Mouse (Mus musculus) hindbrain, embryonic 10.5 days (tissue): ENCODE results near the gene Lad1. TPM values are rescaled to one million over a fixed set of nuclear protein-coding genes. Genes with fewer than 3 reads are reported as not detected.

Experiments used
- DNase-seq: peaks from one replicate; pipeline ENCODE4 v3.0.0-alpha.2; 2017; ENCODE audit warnings: low spot score
- H3K27ac ChIP-seq: fragments of 300-500 bp; sonication (generic); 2 replicates; pipeline ENCODE4 v1.5.1; 2016; ENCODE audit warnings: mild to moderate bottlenecking, moderate library complexity
- H3K27me3 ChIP-seq: fragments of 300-500 bp; sonication (generic); 2 replicates; pipeline ENCODE4 v1.6.1; 2016; ENCODE audit warnings: mild to moderate bottlenecking; ENCODE audit not compliant: poor library complexity, insufficient read depth, severe bottlenecking
- H3K36me3 ChIP-seq: fragments of 300-500 bp; sonication (generic); 2 replicates; pipeline ENCODE4 v1.6.1; 2016; ENCODE audit warnings: mild to moderate bottlenecking, moderate library complexity
- H3K4me1 ChIP-seq: fragments of 300-500 bp; sonication (generic); replicated peaks from 2 replicates; pipeline ENCODE4 v1.6.1; 2016; ENCODE audit warnings: mild to moderate bottlenecking
- H3K4me3 ChIP-seq: fragments of 300-500 bp; sonication (generic); 2 replicates; pipeline ENCODE4 v1.5.1; 2016; ENCODE audit warnings: mild to moderate bottlenecking, moderate library complexity
- H3K9me3 ChIP-seq: fragments of 300-500 bp; sonication (generic); 2 replicates; pipeline ENCODE4 v1.6.1; 2016; ENCODE audit warnings: mild to moderate bottlenecking, moderate library complexity
- WGBS: fragments of 180-500 bp; shearing (Covaris S2); methylation state at CpG from one replicate; pipeline ENCODE4 v1.1.7; 2016; 5-methylcytosine and 5-hydroxymethylcytosine counted together
- polyA plus RNA-seq: library from polyadenylated mRNA; unstranded; fragments of >200 nt; fragmentation: Nextera tagmentation; extraction: Ambion mirVana; gene quantifications from 2 replicates; pipeline ENCODE4 v1.2.1, GENCODE M21; 2016

Lad1 gene
- polyA plus RNA-seq, 1 experiment from 2014 or later = 1.0 TPM

DNA sequence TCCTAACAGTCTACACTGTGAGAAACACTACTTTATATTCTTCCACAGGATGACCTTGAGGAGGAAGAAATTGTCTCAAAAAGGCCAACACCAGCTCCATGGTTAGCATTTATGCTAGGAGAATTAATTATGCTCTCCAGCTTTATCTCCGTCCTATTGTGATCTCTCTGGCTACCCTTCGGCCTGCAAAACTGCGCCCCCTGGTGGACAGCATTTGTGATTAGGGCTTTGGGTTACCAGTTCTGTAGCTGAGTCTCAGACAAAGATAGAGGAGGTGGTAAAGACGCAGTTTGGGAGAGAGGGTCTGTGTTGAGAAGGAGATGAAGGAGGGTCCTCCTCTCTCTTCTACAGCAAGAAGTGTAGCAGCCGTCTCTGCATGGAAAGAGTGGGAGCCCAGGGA is 28.6 kb upstream of the Lad1 start:
- Histone ChIP-seq H3K36me3 (no peaks in the 10 kb centered on the region), H3K4me1 (peaks cover 37% of the 10 kb centered on the region), H3K4me3 (no peak overlapping the region), H3K9me3 (no peaks in the 10 kb centered on the region), H3K27ac (no peak overlapping the region), H3K27me3 (peaks cover 52% of the 10 kb centered on the region)
- WGBS = 12% methylated on average over 5 of the region's 5 CpGs
- peak; percentile 84 for DNase-seq

DNA sequence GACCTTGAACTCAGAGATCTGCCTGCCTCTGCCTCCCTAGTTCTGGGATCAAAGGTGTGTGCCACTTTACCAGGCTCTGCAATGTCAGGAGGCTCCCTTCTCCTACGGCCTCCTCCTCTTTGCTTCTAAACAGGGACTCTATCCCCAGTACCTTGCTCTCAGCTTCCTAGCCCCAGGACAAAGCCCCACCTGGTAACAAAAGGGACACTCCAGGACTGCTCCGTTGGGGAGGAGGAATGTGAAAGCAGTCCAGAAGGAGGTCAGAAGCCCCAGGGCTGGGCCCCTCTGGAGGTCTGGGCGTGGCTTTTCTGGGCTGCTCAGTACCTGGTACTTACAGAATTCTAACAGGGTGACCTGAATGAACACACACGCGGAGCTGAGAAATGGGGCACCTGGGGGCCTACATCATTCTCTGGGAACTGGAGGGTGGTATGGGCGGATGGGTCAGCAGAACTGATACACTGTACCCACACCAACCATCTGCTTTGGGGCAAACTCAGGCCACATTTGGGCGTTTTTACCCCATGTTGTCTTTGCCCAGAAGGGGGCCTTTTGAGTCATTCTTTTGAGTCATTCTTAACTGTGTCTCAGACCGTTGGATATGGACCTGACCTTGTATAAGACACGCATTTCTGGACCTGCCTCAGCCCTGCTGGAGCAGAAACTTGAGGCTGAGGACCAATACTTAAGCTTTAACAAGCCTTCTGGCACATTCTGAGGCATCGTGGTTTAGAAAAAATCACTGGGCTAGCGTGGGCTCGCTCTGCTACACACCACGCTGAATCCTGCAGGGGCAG is 26.1 kb upstream of the Lad1 start:
- 58% methylated on average over 13 of the region's 13 CpGs for WGBS
- peaks cover 70% of the 10 kb centered on the region for H3K27me3 ChIP-seq

DNA sequence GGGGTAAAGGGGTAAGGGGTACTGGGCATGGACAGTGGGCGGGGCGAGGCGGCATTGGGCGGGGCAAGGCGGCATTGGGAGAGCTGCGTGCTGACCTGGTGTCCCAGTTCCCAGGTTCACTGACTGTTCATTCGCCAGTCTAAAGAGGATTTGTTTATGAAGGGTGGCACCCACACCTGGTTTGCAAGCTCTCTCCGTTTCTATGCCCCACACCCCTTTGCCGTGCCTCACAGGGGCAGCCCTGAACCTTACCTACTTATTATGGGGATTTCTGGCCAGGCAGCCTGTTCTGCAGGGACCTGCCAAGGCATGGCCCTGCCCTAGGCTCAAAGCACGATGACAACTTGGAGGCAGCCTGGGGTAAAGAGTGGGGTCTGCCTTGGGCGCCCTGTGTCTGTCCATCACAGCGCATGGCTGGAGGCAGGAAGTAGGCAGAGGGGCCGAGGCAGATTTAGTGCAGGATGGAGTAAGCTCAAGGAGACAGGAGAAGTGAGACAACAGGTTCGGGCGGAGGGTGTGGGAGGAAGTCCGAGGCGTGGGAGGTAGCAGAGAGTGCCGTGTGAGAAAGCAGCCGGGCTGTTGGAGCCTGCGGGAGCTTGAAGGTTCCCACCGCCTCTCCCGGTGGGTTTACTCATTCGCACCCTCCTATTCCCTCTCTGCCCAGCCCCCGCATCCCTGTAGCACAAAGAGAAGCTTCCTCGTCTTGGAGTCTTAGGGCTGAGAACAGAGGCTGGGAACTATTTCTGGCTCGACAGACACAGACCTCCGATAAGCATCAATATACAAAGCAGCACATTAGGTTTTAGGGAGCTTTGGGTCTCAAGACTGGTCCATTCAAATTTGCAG is 24.8 kb upstream of the Lad1 start:
- Histone ChIP-seq H3K27me3 (peaks cover 71% of the 10 kb centered on the region), H3K27ac (peak overlapping the region; percentile 80), H3K9me3 (no peaks in the 10 kb centered on the region), H3K4me3 (peak overlapping the region; percentile 43), H3K4me1 (peaks cover 43% of the 10 kb centered on the region), H3K36me3 (no peaks in the 10 kb centered on the region)
- DNase-seq = peak; percentile 26
- 13% methylated on average over 27 of the region's 27 CpGs for WGBS

More for the DNA sequence above, 26.1 kb upstream of the Lad1 start:
- no peak for DNase-seq
- peaks cover 45% of the 10 kb centered on the region for H3K4me1 ChIP-seq
- H3K36me3 ChIP-seq = no peaks in the 10 kb centered on the region
- H3K9me3 ChIP-seq = no peaks in the 10 kb centered on the region
- no peak overlapping the region for H3K27ac ChIP-seq
- H3K4me3 ChIP-seq = no peak overlapping the region

DNA sequence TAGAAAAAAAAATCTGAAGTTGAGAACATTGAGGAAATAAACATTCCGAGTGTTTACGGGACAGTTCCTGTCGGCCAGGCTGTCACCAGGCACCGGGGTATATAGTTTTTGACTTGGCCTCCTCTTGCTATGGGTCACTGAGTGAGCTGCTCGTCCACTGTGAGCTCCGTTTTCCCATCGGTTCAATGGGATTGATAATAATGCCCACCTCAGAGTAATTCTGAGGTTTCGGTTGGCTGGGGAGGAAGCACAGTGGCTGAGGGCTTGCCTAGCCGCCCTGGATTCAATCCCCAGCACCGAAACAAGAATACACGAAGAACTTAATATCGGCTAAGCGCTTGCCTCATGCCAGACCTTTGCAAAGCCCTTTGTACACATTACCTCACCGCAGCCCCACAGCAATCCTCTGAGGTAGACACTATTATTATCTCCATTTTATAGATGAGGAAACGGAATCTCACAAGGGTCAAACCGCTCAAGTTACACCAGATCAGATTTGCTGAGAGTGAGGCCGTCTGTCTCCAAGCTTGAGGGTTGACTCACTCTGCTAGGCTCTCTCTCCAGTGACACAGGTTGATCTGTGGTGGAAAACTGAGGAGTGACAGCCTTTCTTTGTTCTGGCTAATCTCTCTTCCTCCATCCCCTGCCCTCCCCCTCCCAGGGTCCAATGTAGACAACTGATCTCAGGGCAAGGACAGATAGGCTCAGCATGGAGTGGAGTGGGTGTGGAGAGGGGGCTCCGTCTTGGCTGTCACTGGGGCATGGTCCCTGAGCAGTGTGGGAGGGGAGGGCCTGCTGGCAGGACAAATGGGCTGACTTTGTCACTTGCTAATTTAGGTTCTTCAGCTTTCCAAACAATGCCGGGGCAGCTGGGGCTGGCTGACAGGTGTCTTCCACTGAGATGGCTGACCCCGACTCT is 23.9 kb upstream of the Lad1 start:
- 37% methylated on average over 20 of the region's 20 CpGs for WGBS
- no peak for DNase-seq
- Histone ChIP-seq H3K9me3 (no peaks in the 10 kb centered on the region), H3K27ac (peak overlapping the region; percentile 80), H3K4me3 (peak overlapping the region; percentile 43), H3K4me1 (peaks cover 45% of the 10 kb centered on the region), H3K36me3 (no peaks in the 10 kb centered on the region), H3K27me3 (peaks cover 71% of the 10 kb centered on the region)

DNA sequence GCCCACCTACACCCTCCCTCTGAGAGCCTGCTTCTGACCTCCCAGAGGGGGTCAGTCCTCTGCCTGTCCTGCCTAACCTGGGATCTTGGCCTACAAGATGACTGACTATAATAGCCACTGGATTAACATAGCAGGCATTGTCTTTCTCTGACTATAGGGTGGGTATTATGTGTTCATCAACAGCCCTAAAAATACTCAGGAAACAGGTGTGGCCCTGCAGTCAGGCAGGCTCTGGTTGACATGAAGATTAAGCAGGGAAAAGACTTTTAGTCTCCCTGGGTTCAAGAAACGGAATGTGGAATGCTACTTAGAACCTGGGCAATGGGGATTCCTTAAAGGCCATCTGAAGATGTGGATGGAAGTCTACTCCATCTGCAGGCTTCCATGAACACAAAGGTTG is 19.9 kb upstream of the Lad1 start:
- Histone ChIP-seq H3K36me3 (no peaks in the 10 kb centered on the region), H3K4me1 (peaks cover 38% of the 10 kb centered on the region), H3K9me3 (no peaks in the 10 kb centered on the region), H3K27ac (0 out of 2 replicates have a peak overlapping the region, but pooled peaks have one; percentile 8), H3K27me3 (peaks cover 45% of the 10 kb centered on the region), H3K4me3 (no peak overlapping the region)
- 81% methylated on average over 1 of the region's 1 CpGs for WGBS
- DNase-seq = no peak

DNA sequence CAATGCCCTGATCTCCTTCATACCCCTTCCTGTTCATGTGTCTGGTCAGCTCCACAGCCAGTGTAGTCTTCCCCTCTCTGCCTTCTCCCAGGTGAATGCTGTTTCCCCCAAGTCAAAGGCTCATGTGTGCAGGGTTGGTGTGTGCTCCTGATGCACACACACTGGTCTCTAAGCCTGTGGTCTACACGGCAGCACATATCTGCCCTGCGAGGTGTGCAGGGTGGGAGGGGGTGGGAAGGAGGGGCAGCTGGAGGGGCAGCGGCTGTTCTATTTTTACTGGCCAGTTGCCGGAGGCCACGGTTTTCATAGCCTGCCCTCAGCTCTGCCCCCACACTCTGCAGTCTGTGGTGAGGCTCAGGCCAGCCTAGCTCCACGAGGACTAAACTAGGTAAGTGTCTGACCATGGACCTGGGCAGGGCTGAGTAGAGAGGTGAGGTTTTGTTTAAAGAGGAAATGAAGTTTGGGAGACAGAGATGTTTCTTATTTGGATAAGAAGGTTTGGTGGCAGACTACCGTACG is 19.2 kb upstream of the Lad1 start:
- Histone ChIP-seq H3K4me1 (peaks cover 32% of the 10 kb centered on the region), H3K4me3 (no peak overlapping the region), H3K27me3 (peaks cover 44% of the 10 kb centered on the region), H3K27ac (peak overlapping the region; percentile 30; the same call in 1 of the 2 replicates), H3K36me3 (no peaks in the 10 kb centered on the region), H3K9me3 (no peaks in the 10 kb centered on the region)
- WGBS = 72% methylated on average over 8 of the region's 8 CpGs
- DNase-seq = no peak

DNA sequence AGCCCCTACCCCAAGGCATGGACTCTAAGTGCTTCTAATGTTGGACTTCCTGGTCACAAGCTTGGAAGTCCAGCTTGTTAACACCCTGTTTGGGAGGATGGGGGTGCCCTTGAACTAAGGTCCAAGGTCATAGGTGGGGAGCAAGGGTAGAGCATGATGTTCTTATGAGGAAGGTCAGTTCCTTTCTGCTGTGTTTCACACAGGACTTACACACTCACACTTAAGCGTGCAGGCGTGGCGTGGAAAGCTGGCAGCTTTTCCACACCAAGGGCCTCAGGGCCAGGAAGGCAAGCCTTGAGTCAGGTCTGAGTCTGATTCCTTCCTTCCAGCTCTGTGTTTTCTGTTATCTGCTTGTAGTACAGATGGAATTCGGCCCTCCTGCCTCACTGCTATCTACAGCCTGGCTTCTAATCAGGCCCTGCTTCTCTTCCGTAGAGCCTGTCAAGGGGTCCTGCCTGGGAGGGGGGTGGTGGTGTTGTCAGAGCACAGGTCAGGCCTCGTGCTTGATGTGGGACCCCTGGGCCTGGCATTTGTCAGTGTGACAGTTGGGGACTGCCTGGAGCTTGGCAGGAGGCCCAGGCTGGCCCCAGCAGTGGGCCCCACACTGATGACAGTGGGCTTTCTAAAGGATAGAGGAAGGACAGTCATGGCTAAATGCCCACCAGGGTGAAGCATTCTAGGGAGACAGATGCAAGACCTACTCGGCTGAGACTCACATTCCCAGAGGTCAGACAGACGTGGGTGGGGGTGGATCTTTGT is 18.0 kb upstream of the Lad1 start:
- Histone ChIP-seq H3K4me3 (no peak overlapping the region), H3K4me1 (peaks cover 20% of the 10 kb centered on the region), H3K9me3 (no peaks in the 10 kb centered on the region), H3K27ac (peak overlapping the region; percentile 43), H3K27me3 (peaks cover 33% of the 10 kb centered on the region), H3K36me3 (no peaks in the 10 kb centered on the region)
- no peak for DNase-seq
- 57% methylated on average over 8 of the region's 8 CpGs for WGBS

DNA sequence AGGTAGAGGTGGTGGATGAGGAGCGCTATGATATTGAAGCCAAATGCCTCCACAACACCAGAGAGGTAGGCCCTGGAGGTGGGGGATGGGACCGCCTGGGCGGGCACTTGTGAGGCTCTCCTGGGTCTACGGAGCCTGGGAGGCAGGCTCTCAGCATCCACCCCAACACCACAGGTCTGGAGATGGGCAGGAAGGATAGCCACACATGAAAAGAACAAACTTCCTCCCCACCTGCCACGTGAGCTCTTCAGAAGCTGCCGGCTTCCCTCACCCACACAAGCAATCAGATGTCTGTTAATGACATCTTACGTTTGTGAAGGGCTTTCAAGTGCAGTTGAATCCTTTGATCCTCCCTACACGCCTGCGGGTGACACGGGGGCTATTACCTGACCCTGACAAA is 10.9 kb upstream of the Lad1 start:
- H3K4me3 ChIP-seq = no peak overlapping the region
- H3K4me1 ChIP-seq = 0 out of 2 replicates have a peak, but pooled peaks cover under 1% of the 10 kb centered on the region
- no peak overlapping the region for H3K27ac ChIP-seq
- DNase-seq = no peak
- no peaks in the 10 kb centered on the region for H3K9me3 ChIP-seq
- H3K36me3 ChIP-seq = no peaks in the 10 kb centered on the region
- H3K27me3 ChIP-seq = peaks cover 26% of the 10 kb centered on the region; the same call in 1 of the 2 replicates
- 62% methylated on average over 10 of the region's 10 CpGs for WGBS

DNA sequence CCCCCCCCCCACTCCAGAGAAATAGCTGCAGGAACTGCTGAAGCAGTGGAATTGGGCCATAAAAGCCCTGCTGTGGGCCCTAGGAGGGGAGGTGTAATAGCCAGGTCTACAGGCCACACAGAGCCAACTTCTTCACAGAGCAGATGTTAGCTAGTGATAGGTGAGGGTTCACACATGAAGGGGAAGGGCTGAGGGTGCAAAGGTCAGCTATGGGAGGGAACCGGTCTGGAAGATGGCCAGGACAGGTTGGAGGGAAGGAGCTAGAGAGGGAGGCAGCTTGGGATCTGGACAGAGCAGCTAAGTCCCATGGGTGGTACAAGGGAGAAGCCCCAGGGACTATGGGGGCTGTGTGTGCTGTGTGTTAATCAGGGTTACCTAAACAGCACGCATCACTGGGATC is 8.2 kb upstream of the Lad1 start:
- DNase-seq = no peak
- Histone ChIP-seq H3K9me3 (no peaks in the 10 kb centered on the region), H3K4me3 (no peak overlapping the region), H3K36me3 (no peaks in the 10 kb centered on the region), H3K4me1 (0 out of 2 replicates have a peak, but pooled peaks cover 6% of the 10 kb centered on the region), H3K27ac (no peak overlapping the region), H3K27me3 (peaks cover 32% of the 10 kb centered on the region)
- 74% methylated on average over 2 of the region's 2 CpGs for WGBS

DNA sequence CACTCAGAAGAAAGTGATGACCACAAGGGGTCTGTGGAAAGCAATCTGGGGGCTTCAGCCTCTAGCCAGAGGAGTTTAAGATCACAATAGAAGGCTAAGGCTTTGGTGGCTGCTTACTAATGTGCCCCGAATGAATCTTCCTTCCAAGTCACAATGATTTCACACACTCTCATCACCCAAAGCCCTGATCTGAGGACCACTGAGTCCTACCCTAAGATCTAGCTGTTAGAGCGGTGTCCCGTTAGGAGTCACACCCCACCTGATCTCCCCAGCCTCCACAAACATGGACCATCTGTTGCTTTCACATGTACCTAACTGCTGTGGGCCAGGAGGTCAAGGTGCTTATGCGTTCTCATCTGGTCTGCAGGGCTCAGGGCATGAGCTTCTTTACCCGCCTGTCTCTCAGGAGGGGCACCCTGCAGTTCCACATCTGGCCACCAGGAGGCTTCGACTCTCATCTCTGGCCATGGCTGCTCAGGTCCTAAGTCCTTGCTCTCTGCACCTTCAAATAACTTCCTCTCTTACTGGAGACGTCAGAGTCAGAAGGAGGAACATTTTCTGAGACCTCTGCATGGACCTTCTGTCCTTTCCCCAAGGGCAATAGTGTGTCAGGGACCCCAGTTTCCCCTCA is 7.3 kb upstream of the Lad1 start:
- 35% methylated on average over 7 of the region's 7 CpGs for WGBS
- H3K27ac ChIP-seq = no peak overlapping the region
- peak; percentile 84 for DNase-seq
- H3K27me3 ChIP-seq = peaks cover 42% of the 10 kb centered on the region
- no peaks in the 10 kb centered on the region for H3K9me3 ChIP-seq
- 0 out of 2 replicates have a peak, but pooled peaks cover 6% of the 10 kb centered on the region for H3K4me1 ChIP-seq
- no peaks in the 10 kb centered on the region for H3K36me3 ChIP-seq
- H3K4me3 ChIP-seq = no peak overlapping the region

DNA sequence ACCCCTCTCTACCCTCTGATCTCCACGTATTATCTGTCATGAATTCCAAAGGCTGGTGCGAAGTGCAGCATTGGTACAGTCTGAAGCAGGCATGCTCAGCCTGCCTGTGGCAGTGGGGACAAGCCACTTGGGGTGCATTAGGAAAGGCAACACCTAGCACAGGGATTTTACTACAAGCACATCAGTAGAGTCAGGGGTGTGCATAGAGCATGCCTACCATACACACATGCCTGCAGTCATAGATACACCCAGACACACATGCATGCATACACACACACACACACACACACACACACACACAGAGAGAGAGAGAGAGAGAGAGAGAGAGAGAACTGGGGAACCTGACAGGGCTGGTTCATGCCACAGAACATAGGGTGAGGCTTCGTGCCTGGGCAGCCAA is 6.2 kb upstream of the Lad1 start:
- H3K36me3 ChIP-seq = no peaks in the 10 kb centered on the region
- no peaks in the 10 kb centered on the region for H3K9me3 ChIP-seq
- no peak overlapping the region for H3K4me3 ChIP-seq
- H3K27me3 ChIP-seq = peaks cover 52% of the 10 kb centered on the region
- DNase-seq = no peak
- 0 out of 2 replicates have a peak, but pooled peaks cover 6% of the 10 kb centered on the region for H3K4me1 ChIP-seq
- 88% methylated on average over 3 of the region's 3 CpGs for WGBS
- H3K27ac ChIP-seq = no peak overlapping the region
